Mouse (Mus musculus): ENCODE data around the gene Arv1. TPM values are rescaled to one million over a fixed set of nuclear protein-coding genes. Genes with fewer than 3 reads are reported as not detected.

Gene Arv1
- polyA plus RNA-seq, 2 experiments = 4.2 to 6.0 TPM

DNA sequence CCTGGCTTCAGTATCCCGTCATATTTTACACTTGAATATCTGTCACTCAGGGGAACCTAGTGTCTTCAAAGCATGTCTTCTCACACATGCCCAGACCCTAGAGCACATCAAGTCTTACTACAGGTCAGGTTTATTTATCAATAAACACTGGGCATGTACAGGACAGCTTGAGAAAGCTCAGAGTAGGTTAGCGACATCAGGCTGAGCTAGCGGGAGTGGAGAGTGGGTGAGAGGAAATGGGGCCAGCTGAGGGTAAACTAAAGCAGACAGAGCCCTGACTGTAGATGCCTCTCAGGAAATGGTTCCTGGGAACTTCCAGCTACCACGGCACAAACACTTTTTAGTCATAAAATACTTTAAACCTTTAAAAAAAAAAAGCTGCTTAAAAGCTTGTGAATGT, 18.4 kb upstream of the Arv1 start:
- Histone ChIP-seq H3K27ac (no peak overlapping the region), H3K36me3 (replicated peaks; ENCODE audit: control insufficient read depth, insufficient read depth, low read depth) (no peaks in the 10 kb centered on the region; the same call in 1 of the 2 replicates), H3K9ac (replicated peaks) (no peak overlapping the region), H3K4me2 (ENCODE audit: low read depth) (no peak overlapping the region), H3K4me3 (ENCODE audit: insufficient read depth in 1 of 2, low read depth in 2 of 2, low read length in 2 of 2) (no peak overlapping the region), H3K9me3 (ENCODE audit: control insufficient read depth, low read length) (no peaks in the 10 kb centered on the region), H3K4me1 (replicated peaks; ENCODE audit: control insufficient read depth in 2 of 2, insufficient read depth in 2 of 2, low read length in 1 of 2) (no peaks in the 10 kb centered on the region), H3K27me3 (ENCODE audit: control insufficient read depth, insufficient read depth, low read length) (no peaks in the 10 kb centered on the region)
- TF ChIP-seq CTCF (IDR thresholded peaks at IDR 0.05; ENCODE audit: low read depth) (no peak), EP300 (IDR thresholded peaks at IDR 0.05; ENCODE audit: low read depth) (no peak)
- DNase-seq (ENCODE audit: low read depth in 3 of 3, low spot score in 3 of 3) (no peak), ATAC-seq (ENCODE audit: insufficient read depth) (no peak)
- WGBS (ENCODE audit: insufficient replicate concordance) = 69% methylated on average over 4 of the region's 4 CpGs

DNA sequence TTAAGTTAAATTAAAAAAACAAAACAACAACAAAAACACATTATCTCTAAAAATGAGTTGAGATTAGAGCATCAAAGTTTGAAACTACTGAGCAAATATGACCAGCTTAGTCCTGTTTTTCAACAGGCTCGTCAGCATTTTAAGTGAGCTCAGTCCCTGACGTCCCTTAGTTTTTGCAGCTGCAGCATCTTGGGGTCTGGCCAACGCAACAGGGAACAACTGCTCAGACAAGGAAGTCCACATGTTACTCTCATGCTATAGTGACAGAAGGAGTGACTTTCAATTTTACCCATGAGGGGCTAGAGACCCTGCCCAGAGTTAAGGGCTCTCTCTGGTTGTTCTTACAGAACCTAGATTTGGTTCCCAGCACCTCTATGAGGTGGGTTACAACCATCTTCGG, 17.6 kb upstream of the Arv1 start:
- no peaks in the 10 kb centered on the region for H3K4me1 ChIP-seq (replicated peaks; ENCODE audit: control insufficient read depth in 2 of 2, insufficient read depth in 2 of 2, low read length in 1 of 2)
- H3K27me3 ChIP-seq (ENCODE audit: control insufficient read depth, insufficient read depth, low read length) = no peaks in the 10 kb centered on the region
- H3K4me2 ChIP-seq (ENCODE audit: low read depth) = no peak overlapping the region
- DNase-seq (ENCODE audit: low read depth in 3 of 3, low spot score in 3 of 3) (no peak), ATAC-seq (ENCODE audit: insufficient read depth) (no peak)
- TF ChIP-seq EP300 (IDR thresholded peaks at IDR 0.05; ENCODE audit: low read depth) = no peak
- no peak for TF ChIP-seq CTCF (IDR thresholded peaks at IDR 0.05; ENCODE audit: low read depth)
- no peaks in the 10 kb centered on the region; the same call in none of the 2 replicates for H3K36me3 ChIP-seq (replicated peaks; ENCODE audit: control insufficient read depth, insufficient read depth, low read depth)
- 76% methylated on average over 4 of the region's 4 CpGs for WGBS (ENCODE audit: insufficient replicate concordance)
- H3K27ac ChIP-seq = no peak overlapping the region
- H3K9ac ChIP-seq (replicated peaks) = no peak overlapping the region
- no peaks in the 10 kb centered on the region for H3K9me3 ChIP-seq (ENCODE audit: control insufficient read depth, low read length)
- H3K4me3 ChIP-seq (ENCODE audit: insufficient read depth in 1 of 2, low read depth in 2 of 2, low read length in 2 of 2) = no peak overlapping the region

DNA sequence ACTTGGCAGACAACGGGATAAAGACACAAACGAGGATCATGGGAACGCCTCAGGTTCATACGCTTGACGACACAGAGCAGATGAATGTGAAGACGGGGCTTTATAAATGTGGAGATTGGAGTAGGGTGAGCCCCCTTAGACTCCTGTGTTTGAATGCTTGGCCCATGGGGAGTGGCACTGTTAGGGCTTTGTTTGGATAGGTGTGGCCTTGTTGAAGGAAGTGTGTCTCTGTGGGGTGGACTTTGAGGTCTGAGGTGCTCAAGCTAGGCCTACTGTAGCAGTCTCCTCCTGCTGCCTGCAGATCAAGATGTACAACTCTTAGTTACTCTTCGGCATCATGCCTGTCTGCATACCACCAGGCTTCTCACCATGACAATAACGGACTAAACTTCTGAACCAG, 16.1 kb upstream of the Arv1 start:
- no peak for ATAC-seq (ENCODE audit: insufficient read depth)
- no peaks in the 10 kb centered on the region; the same call in none of the 2 replicates for H3K36me3 ChIP-seq (replicated peaks; ENCODE audit: control insufficient read depth, insufficient read depth, low read depth)

DNA sequence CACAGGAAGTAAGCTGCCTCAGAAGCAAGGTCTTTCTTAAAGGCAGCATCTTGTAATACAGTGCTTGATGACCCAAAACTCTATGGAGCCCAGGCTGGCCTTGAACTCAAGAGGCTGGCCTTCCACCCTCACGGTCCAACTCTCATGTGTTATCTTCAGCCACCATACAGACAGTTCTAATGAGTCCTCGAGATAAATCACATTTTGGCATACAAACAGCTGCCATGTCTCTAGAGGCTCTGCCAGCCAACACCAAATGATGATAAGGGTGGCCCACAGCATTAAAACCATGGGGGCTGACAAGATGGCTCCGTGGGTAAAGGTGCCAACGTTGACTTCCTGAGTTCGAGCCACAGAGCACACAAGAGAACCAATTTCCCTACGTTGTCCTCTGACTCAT, 8.7 kb upstream of the Arv1 start:
- peak in 1 of 3 experiments; percentile 18 for DNase-seq (ENCODE audit: low read depth in 3 of 3, low spot score in 3 of 3)
- H3K4me1 ChIP-seq (replicated peaks; ENCODE audit: control insufficient read depth in 2 of 2, insufficient read depth in 2 of 2, low read length in 1 of 2) = peaks cover 0 to 7% of the 10 kb centered on the region in 2 experiments; a peak in 3 of 4 replicates
- H3K4me3 ChIP-seq (ENCODE audit: insufficient read depth in 1 of 2, low read depth in 2 of 2, low read length in 2 of 2) = no peak overlapping the region
- WGBS (ENCODE audit: insufficient replicate concordance) = 53% methylated on average over 6 of the region's 6 CpGs
- H3K27ac ChIP-seq = no peak overlapping the region
- no peak for TF ChIP-seq CTCF (IDR thresholded peaks at IDR 0.05; ENCODE audit: low read depth)
- TF ChIP-seq EP300 (IDR thresholded peaks at IDR 0.05; ENCODE audit: low read depth) = peak; percentile 47; the same call in 1 of the 2 replicates
- no peaks in the 10 kb centered on the region for H3K9me3 ChIP-seq (ENCODE audit: control insufficient read depth, low read length)
- ATAC-seq (ENCODE audit: insufficient read depth) = peak; percentile 71
- H3K9ac ChIP-seq (replicated peaks) = no peak overlapping the region
- H3K4me2 ChIP-seq (ENCODE audit: low read depth) = no peak overlapping the region
- peaks cover 9% of the 10 kb centered on the region for H3K36me3 ChIP-seq (replicated peaks; ENCODE audit: control insufficient read depth, insufficient read depth, low read depth)
- no peaks in the 10 kb centered on the region for H3K27me3 ChIP-seq (ENCODE audit: control insufficient read depth, insufficient read depth, low read length)

More for the DNA sequence above, 16.1 kb upstream of the Arv1 start:
- H3K4me2 ChIP-seq (ENCODE audit: low read depth) = no peak overlapping the region
- DNase-seq (ENCODE audit: low read depth in 3 of 3, low spot score in 3 of 3) = no peak
- H3K4me1 ChIP-seq (replicated peaks; ENCODE audit: control insufficient read depth in 2 of 2, insufficient read depth in 2 of 2, low read length in 1 of 2) = no peaks in the 10 kb centered on the region
- WGBS (ENCODE audit: insufficient replicate concordance) = 86% methylated on average over 8 of the region's 8 CpGs
- TF ChIP-seq CTCF (IDR thresholded peaks at IDR 0.05; ENCODE audit: low read depth) (no peak), EP300 (IDR thresholded peaks at IDR 0.05; ENCODE audit: low read depth) (no peak)
- H3K9me3 ChIP-seq (ENCODE audit: control insufficient read depth, low read length) = no peaks in the 10 kb centered on the region
- no peak overlapping the region for H3K4me3 ChIP-seq (ENCODE audit: insufficient read depth in 1 of 2, low read depth in 2 of 2, low read length in 2 of 2)
- no peak overlapping the region for H3K27ac ChIP-seq
- no peak overlapping the region for H3K9ac ChIP-seq (replicated peaks)
- no peaks in the 10 kb centered on the region for H3K27me3 ChIP-seq (ENCODE audit: control insufficient read depth, insufficient read depth, low read length)

DNA sequence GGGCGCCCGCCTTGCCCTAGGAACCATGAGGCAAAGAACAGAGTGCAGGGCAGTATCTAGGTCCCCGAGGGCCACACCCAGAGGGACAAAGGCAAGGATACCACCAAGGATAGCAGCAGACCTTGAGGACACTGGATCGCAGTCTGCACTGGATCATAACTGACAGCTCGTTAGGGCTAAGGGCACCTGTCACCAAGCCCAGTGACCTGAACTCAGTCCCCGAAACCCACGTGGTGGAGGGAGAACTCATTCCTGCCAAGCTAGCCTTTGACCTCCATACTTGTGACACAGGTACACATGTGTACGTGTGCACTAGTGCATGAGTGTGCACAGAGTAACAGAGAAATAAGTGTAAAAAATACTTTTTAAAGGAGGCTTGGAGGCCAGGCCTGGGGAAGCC, 6.2 kb upstream of the Arv1 start:
- DNase-seq (ENCODE audit: low read depth in 3 of 3, low spot score in 3 of 3) (no peak), ATAC-seq (ENCODE audit: insufficient read depth) (no peak)
- Histone ChIP-seq H3K27me3 (ENCODE audit: control insufficient read depth, insufficient read depth, low read length) (no peaks in the 10 kb centered on the region), H3K9me3 (ENCODE audit: control insufficient read depth, low read length) (no peaks in the 10 kb centered on the region), H3K4me1 (replicated peaks; ENCODE audit: control insufficient read depth in 2 of 2, insufficient read depth in 2 of 2, low read length in 1 of 2) (peaks cover under 1 to 13% of the 10 kb centered on the region in 2 experiments; a peak in 3 of 4 replicates), H3K4me3 (ENCODE audit: insufficient read depth in 1 of 2, low read depth in 2 of 2, low read length in 2 of 2) (no peak overlapping the region), H3K27ac (no peak overlapping the region), H3K4me2 (ENCODE audit: low read depth) (no peak overlapping the region), H3K36me3 (replicated peaks; ENCODE audit: control insufficient read depth, insufficient read depth, low read depth) (peaks cover 9% of the 10 kb centered on the region), H3K9ac (replicated peaks) (no peak overlapping the region)
- WGBS (ENCODE audit: insufficient replicate concordance) = 76% methylated on average over 8 of the region's 8 CpGs
- TF ChIP-seq CTCF (IDR thresholded peaks at IDR 0.05; ENCODE audit: low read depth) = no peak
- no peak for TF ChIP-seq EP300 (IDR thresholded peaks at IDR 0.05; ENCODE audit: low read depth)
